Mouse (Mus musculus): Measurements from ENCODE around the gene Ect2l.
A peak's percentile ranks its signal among the peaks of the same experiment; 100 is the strongest.

DNA sequence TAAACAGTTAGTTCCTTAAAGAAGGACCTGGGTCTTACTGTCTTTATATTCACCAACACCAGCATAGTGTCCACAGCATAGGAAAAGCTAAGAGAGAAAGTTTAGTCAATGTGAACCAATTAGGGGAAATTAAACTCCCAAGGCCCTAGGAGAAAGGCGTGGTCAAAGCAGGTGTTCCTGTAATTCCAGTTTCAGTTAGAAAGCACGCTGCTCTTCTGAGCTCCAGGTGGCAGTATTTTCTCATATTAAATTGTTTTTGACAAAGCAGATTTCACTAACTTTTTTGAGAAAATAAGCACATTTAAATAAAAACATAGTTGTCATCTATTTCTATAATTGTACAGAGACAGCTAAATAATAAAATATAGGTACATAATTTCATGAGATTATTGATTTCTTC, 32.9 kb upstream of the Ect2l start:
- TF ChIP-seq CTCF (IDR thresholded peaks at IDR 0.05; ENCODE audit: low read depth) (peak; percentile 37), EP300 (IDR thresholded peaks at IDR 0.05; ENCODE audit: low read depth) (no peak)
